ENCODE assay signal across 13 mouse cellular contexts in genomic region chr8:103664796-103665195, GRCm38 (mm10).
"Had no signal": no experiment of that assay in that cellular context is flagged by ENCODE, and none has a peak within 500 bp of the region (broad histone marks: within the 10 kb centered on the region; RNA-seq: fewer than 3 reads in every experiment).

No protein-coding gene starts in this region.

- DNase-seq: lung, adult 18-20 months; lung, embryonic 14.5 days; lung, postnatal 10 days; lung, postnatal 4 days; right cerebral cortex, postnatal 14 days; thymus, adult 2 months; thymus, postnatal 25 days; thymus, postnatal 4 days had no signal

- H3K27me3 ChIP-seq: midbrain, embryonic 13.5 days; midbrain, embryonic 15.5 days; neural tube, embryonic 12.5 days; stomach, embryonic 15.5 days had no signal

- H3K4me3 ChIP-seq: midbrain, embryonic 13.5 days; midbrain, embryonic 15.5 days; neural tube, embryonic 12.5 days; stomach, embryonic 15.5 days had no signal

- H3K9me3 ChIP-seq: midbrain, embryonic 13.5 days; neural tube, embryonic 12.5 days; stomach, embryonic 15.5 days had no signal

- H3K27ac ChIP-seq: midbrain, embryonic 13.5 days; midbrain, embryonic 15.5 days; neural tube, embryonic 12.5 days; stomach, embryonic 15.5 days; stomach, postnatal 0 days had no signal

- H3K4me1 ChIP-seq: midbrain, embryonic 13.5 days; midbrain, embryonic 15.5 days; neural tube, embryonic 12.5 days; stomach, embryonic 15.5 days had no signal

- H3K36me3 ChIP-seq: midbrain, embryonic 13.5 days; midbrain, embryonic 15.5 days; neural tube, embryonic 12.5 days; stomach, embryonic 15.5 days had no signal
